Mouse (Mus musculus): ENCODE data around the gene Ankrd53.
"Not testable (repeated sequence)": the region's sequence is repeated elsewhere in the genome, so short reads cannot be mapped to it uniquely, and the experiment has no call there.

Gene Ankrd53

DNA sequence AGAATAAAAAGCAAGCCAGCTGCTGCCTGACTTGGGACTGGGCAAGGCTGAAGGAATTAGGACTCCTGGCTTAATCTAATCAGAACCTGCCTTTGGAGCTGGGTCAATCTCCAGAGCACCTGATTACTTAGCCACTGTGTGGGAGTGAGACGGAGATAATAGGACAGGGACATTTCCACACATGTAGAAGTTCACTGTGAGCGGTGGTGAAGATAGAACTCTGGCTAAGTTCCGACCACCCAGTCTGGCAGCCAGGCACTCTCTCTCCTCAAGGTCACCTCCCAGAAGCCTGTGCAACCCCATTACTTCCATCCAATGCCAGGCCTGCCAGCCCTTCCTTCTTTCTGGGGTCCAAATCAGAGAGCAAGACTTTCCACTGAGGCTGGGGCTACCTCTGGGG, 4.5 kb downstream of the Ankrd53 start:
- DNase-seq (ENCODE audit: low read depth, low spot score): no peak

DNA sequence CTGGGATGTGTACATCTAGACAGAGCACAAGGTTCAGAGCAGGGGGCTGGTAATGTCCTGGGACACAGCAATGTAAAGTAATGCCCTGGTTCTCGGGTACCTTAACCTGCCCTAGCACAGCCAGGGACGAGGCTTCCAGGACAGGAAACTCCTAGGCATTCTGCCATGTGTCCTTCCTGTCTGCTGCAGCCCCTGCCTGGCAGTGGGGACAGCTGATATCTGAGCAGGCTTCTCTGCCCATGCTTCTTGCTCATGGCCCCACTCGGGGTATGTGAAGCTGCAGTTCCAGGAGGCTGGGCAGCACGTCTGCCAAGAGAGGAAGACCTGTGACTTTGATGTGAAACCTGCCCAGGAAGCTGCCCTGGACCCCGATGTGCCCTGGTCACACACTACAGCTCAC, 6.0 kb downstream of the Ankrd53 start:
- DNase-seq (ENCODE audit: low read depth, low spot score): no peak

DNA sequence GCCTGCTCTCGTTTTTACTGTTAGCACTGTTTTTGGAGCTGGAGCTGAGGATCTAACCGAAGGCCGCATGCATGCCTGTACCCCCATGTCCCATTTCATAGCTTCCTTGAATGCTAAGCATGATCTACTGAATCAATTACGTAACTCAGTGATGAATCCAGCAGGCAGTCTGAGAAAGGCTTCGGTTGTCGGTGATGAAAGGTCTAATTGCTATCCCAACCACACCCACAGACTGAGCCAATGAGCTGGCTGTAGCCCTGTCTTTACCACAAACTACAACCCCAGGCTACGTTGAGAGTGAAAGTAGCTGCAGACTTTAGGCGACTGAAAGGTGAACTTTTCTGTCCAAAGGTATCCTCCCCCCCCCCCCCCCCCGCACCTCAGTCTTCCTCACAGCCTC, 11.7 kb downstream of the Ankrd53 start:
- no peak for DNase-seq (ENCODE audit: low read depth, low spot score)

DNA sequence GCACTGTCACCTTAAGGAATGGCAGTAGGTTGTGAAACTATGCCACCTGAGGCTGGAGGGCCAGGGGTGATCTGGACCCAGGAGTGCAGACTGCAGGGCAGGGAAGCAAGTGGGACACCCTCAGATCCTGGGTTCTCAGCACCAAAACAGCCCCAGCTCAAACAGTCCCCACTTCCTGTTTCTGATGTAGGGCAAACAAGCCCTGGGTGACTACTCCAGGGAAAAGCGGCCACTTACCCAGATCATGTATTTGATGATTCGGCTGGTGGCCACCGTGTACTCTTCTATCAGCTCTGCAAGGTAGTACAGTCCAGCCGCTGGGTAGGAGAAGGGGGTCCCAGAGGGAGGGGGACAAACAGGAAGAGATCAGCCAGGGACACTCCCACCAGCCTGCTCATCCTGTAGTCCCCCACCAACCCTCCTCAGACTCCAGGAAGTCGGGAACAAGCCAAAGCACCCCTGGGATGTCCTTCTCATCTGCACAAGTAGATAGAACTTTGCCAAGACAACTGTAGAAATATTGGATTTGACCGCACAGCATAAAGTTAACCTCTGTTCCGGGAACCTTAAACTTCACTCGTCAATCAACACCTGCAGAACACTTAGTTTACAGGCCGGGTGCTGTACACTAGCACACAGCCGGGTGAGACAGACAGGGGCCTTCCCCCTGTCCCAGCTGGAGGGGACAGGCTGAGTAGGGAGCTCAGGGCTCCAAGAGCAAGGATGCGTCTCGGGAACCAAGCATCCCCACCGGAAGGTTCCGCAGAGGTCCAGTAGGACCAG, 12.5 kb downstream of the Ankrd53 start:
- DNase-seq (ENCODE audit: low read depth, low spot score): no peak

DNA sequence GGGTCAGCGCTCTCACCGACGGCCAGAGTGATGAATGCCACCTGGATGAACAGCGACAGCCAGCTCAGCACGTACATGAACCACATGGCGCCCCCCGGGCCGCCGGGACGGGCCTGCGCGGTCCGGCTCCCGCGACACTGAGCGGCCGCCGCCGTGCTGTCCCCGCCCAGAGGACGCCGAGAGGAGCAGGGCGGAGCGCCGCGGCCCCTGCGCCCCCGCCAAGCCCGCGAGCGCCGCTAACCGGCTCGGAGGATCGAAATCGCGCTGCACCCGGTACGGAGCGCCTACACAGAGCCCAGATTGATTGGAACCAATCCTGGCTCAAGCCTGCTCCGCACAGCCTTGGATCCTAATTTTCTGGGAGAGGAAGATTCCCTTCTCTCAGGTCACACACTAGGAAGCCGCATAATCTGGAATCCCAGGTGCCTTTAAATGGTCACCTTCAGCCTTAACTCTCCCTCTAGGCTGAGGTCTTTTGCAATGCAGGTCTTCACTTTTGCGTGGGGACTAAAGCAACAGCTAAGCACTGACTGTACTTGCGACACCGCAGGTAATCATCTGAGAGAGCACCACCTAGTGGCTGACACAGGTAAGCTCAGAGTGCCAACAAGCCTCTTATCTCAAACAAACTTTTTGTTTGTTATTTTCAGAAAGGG, 13.3 kb downstream of the Ankrd53 start, which contains the start of gene Tex261:
TSS of gene Tex261 (minus strand) at position 176 of the 656 bp plus-strand sequence.
- peak; percentile 88 for DNase-seq (ENCODE audit: low read depth, low spot score)

DNA sequence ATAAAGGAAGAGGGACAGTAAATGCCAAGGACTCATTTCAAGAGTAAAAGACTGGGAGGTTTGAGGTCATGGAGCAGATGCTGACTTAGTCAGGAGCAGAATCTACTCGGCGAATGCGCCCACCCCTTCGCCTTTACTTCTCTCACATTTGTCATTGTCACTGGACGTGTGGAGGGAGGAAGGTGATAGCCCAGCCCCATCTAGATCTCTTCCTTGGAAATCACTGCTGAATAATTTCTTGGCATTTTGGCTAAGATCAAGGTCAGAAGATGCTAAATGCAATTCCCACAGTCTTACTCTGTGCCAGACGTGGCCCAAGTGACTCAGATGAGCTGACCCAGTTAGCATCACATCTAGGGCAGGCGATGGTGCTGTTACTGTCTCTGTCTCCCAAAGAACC, 15.9 kb downstream of the Ankrd53 start:
- DNase-seq (ENCODE audit: low read depth, low spot score): no peak

DNA sequence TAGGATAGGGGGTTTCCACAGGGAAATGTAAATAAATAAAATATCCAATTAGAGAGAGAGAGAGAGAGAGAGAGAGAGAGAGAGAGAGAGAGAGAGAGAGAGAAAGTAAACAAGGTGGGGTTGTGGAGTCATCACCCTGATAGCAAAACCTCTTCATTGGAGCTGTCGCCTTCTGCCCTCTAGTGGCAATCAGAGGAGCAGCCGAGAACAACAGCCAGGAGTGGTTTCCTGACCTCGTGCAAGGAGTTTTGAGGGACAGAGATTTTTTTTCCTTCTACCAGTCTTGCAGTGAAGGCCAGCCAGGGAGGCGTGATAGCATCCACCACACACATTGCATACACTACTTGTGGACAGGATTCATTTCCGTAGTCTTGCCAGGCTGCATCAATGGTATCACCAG, 16.6 kb downstream of the Ankrd53 start:
- no peak for DNase-seq (ENCODE audit: low read depth, low spot score)

DNA sequence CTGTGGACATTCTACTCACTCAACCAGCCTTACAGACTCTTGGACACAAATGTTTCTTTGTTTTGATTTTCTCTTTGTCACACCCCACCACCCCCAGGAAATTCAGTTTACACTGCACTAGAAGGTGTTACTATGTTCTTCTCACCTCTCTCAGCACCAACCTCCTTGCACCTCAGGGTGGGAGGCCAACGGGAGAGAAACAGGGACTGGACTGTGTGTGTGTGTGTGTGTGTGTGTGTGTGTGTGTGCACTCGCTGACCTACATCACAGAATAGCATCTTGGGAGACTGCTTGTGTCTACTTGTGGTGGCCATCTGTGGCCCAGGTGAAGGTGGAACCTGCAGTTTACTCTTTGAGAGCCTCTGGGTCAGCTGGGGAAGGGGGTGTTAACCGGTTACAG, 24.0 kb downstream of the Ankrd53 start:
- DNase-seq (ENCODE audit: low read depth, low spot score): no peak

DNA sequence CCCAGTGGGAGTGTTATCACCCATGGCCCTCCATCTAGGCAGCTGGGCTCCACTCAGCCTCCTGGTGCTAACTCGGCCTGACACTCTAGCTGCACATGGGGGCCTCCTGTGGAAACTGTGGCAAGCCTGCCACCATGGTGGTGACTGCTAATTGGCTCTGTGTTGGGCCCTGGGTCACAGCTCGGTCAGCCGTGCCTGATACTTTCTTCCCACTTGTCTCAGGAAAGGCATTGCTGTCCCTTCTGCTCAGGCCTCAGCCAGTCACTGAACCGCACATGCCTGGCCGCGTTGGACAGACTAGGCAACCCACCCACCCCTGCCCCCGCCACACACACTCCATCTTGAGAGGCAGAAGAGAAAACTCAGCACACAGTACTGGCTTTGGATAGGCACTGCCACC, 26.1 kb downstream of the Ankrd53 start:
- DNase-seq (ENCODE audit: low read depth, low spot score): no peak

DNA sequence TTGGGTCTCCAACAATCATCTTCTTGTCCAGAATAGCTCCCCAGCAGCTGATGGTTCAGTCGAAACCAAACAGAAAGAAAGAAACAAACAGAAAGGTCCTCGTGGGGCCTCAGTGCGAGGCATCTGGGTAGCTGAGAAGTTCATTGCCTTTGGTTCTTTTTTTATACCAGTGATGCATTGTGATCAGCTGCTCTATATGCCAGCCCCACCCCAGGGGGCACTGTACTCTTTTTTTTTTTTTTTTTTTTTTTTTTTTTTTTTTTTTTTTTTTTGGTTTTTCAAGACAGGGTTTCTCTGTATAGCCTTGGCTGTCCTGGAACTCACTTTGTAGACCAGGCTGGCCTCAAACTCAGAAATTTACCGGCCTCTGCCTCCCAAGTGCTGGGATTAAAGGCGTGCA, 28.1 kb downstream of the Ankrd53 start:
- DNase-seq (ENCODE audit: low read depth, low spot score): not testable (repeated sequence)

DNA sequence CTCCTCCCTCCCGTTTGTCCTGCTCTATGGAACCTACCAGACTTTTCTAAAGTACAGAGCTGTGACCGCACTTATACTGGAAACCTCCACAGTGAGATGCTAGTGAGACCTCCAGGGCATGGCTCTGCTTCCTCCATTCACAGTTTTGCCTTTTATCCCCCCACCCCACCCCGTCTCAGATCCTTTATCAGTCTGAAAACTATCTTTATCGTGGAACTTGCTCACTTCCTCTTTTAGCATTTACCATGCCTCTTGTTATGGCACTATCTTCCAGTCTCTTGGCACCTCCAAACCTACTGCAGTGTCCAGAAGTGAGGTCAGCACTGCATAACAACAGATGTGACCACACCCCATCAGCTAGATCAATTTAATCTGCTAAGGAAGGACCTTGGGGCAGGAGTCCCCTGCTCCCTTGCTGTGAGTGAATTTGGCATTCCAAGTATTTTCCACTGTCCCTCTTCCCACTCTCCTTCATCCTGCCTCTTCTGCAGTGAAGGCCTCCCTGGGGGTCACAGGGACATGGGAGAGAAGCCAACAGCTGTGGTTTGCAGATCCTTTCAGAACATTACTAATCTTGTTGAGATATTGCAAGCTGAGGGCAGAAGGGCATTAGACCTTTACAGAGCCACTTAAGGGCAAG, 28.9 kb downstream of the Ankrd53 start:
- no peak for DNase-seq (ENCODE audit: low read depth, low spot score)

DNA sequence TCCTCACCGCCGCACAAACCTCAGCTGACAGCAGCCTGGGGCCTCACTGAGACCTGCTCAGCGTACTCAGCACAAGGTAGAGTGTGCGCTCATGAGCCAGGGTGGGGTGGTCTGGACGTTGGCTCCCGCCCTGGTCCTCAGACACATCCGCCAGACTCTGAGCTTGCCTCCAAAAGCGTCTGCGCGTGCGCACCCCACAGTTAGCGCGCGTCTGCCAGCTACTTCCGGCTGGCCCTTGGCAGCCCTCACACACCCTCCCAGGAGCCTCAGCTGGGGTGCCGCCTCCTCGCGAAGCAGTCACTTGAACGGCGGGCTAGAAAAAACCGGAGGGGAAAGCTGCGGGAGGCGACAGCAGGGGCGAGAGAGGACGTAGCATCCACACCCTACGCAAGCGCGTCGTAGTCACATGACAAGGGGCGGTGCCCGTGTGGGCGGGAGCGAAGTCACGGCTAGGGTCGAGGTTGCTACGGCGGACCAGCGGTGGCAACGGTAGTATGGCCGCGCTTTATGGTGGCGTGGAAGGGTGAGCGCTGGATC, 32.4 kb downstream of the Ankrd53 start, which contains the start of gene Nagk:
TSS of gene Nagk (plus strand) at position 223 of the 537 bp plus-strand sequence.
- peak; percentile 94 for DNase-seq (ENCODE audit: low read depth, low spot score)

DNA sequence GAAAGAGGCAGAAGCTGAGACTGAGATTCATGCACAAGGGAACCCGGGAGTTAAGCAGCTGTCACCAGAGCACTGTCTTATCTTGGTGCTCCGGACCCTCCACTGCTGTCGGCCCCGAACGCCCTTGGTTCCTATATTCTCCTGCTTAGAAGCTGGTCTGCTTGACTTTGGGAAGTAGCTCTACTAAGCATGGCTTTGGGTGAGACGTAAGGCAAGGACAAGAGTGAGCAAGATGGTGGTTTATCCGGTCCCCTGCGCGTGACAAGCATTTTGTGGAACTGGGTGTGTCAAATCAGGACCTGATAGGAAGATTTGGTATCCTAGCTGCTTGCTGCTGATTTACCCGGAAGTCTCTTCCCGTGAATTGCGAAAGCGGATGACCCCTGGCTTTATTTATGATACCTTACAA, 33.1 kb downstream of the Ankrd53 start:
- peak; percentile 58 for DNase-seq (ENCODE audit: low read depth, low spot score)

DNA sequence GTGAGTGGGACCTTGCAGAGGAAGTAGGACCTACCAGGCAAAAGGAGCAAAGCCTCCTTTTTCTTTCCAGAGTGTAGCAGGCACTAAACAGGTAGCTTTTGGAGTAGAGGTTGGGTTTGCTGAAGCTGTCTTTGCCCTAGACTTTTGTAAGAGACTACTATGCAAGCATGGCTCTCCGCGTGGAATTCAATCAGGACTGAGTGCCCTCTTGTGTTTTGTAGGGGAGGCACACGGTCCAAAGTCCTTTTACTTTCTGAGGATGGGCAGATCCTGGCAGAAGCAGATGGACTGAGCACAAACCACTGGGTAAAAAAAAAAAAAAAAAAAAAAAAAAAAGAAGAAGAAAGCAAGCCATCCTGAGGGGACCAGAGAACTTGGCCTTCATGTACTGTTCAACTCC, 34.2 kb downstream of the Ankrd53 start:
- DNase-seq (ENCODE audit: low read depth, low spot score): no peak

DNA sequence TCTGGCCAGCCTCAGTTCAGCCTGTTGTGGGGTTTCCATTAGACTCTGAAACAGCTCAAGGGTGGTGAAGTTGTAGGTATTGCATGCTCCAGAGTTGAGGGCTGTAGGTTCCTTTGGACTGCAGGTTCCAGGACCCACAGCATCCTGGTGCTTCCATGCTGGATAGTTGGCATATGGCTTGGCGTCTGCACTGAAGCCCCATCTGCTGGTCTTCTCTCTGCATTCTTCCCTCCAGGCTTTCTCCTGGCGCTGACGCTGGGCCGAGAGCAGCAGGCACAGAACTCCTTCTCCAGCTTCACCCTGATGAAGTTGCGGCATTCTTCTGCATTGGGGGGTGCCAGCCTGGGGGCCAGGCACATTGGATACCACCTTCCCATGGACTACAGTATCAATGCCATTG, 39.6 kb downstream of the Ankrd53 start:
- DNase-seq (ENCODE audit: low read depth, low spot score): no peak

DNA sequence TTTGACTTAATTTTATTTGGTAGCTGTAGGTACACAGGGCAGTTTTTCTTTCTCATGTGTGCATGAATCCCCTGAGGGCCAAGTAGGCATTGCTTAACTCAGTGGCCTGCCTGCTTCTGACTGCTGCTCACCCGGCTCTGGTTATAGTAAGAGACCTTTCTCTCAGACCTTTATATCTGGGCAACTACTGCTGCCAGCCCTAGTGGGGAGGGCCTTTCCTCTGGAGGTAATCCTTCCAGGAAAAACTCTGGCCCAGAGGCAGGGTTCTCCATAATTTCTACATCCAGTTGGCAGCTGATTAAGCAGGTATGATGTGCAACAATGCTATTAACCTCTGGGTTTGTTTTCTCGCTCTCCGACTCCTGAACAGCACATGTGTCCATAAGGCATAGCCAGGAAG, 40.4 kb downstream of the Ankrd53 start:
- no peak for DNase-seq (ENCODE audit: low read depth, low spot score)

DNA sequence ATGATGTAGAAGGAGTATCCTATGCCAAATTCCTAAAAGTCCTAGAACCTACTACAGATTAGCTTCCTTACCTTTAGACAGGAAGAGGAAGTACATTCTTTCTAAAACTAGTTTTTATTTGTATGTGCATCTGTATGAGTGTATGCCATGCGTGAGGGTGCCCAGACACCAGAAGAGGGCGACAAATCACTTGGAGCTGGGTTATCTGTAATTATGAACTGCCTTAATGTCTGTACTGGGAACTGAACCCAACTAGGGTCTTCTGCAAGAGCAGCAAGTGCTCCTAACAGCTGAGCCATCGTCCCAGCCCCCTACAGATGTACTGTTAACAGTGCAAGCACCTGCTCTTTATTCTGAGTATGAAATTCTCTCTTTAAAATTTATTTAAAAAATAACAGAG, 53.4 kb downstream of the Ankrd53 start:
- DNase-seq (ENCODE audit: low read depth, low spot score): no peak

Measured in telencephalon, adult 2 months (tissue).